Mouse (Mus musculus): ENCODE measurements around the gene Rora. TPM values are rescaled to one million over a fixed set of nuclear protein-coding genes. Genes with fewer than 3 reads are reported as not detected.
A peak's percentile ranks its signal among the peaks of the same experiment; 100 is the strongest.

Gene Rora
- total and polyA plus RNA-seq, 2 experiments, result 11.3 to 30.8 TPM

DNA sequence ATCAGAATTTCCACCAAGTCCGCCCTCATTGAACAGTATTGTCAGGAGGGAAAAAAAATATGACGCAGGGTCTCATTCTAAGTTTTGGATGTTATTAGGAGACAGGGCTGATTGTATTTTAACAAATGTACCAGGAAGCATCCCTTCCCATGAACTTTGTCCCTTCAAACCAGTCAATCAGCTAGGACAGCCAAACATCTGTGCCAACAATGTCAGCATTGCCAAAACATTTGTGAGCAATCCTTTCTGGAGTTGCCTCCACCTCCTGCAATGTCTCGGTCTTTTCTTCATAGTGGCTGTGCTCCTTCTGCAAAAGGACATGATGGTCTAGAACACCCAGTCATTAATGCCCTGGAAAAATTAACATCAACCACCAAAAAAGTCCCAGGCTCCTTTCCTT, 678.2 kb downstream of the Rora start:
- no peak for TF ChIP-seq POLR2A (IDR thresholded peaks at IDR 0.05; ENCODE audit: extremely low read depth, insufficient read depth, low read length)
- TF ChIP-seq CTCF (IDR thresholded peaks at IDR 0.05; ENCODE audit: low read depth, low read length), result no peak
- Histone ChIP-seq H3K4me1 (ENCODE audit: control insufficient read depth, insufficient read depth, low read length) (peaks cover 68% of the 10 kb centered on the region), H3K27me3 (ENCODE audit: control insufficient read depth, insufficient read depth, low read length) (no peaks in the 10 kb centered on the region), H3K36me3 (ENCODE audit: control insufficient read depth, insufficient read depth, low read length) (no peaks in the 10 kb centered on the region), H3K4me3 (ENCODE audit: insufficient read depth, low read depth, low read length) (no peak overlapping the region), H3K9ac (ENCODE audit: low read depth, low read length) (no peak overlapping the region), H3K79me2 (ENCODE audit: control insufficient read depth, insufficient read depth, low read length) (peaks cover 63% of the 10 kb centered on the region), H3K27ac (replicated peaks; ENCODE audit: insufficient read depth, low read depth, low read length) (peak overlapping the region; percentile 84)
- DNase-seq (ENCODE audit: extremely low read depth, low read depth, low spot score), result peak; percentile 97
- 25% methylated on average over 3 of the region's 3 CpGs for WGBS

DNA sequence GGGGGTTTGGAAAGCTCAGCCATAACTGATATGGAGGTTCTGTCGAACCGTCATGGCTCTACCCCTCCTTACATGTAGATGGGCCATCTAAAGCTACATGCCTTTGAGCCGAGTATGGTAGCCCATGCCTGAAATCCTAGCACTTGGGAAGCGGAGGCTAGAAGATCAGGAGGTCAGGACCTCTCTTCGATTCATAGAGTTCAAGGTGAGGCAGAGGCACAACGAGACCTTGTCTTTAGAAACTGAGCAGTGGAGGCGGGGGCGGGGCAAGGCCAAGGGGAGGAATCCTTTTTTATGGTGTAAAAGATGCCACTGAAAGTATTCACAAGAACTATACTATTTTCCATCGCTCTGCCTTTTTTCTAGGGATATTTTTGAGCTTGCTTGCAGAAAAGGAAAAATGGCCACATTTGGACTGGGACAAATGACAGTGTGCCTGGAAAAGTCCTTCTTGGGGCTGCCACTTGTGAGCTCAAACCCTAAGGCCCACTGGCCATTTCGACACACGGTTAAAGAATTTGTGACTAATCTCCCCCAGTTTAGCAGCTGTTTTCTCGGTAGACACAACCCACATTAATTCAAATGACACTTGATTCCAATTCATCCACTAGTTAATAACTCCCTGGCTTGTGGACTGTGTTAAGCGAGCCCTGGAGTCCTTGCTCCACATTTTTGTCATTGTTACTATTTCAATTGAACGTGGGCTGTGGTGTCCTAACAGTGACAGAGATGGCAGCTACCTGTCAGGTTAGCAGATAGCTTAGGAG, 679.4 kb downstream of the Rora start:
- Histone ChIP-seq H3K27me3 (ENCODE audit: control insufficient read depth, insufficient read depth, low read length) (no peaks in the 10 kb centered on the region), H3K79me2 (ENCODE audit: control insufficient read depth, insufficient read depth, low read length) (peaks cover 69% of the 10 kb centered on the region), H3K4me1 (ENCODE audit: control insufficient read depth, insufficient read depth, low read length) (peaks cover 58% of the 10 kb centered on the region), H3K4me3 (ENCODE audit: insufficient read depth, low read depth, low read length) (no peak overlapping the region), H3K9ac (ENCODE audit: low read depth, low read length) (no peak overlapping the region), H3K36me3 (ENCODE audit: control insufficient read depth, insufficient read depth, low read length) (no peaks in the 10 kb centered on the region), H3K27ac (replicated peaks; ENCODE audit: insufficient read depth, low read depth, low read length) (peak overlapping the region; percentile 46)
- TF ChIP-seq CTCF (IDR thresholded peaks at IDR 0.05; ENCODE audit: low read depth, low read length) (no peak), POLR2A (IDR thresholded peaks at IDR 0.05; ENCODE audit: extremely low read depth, insufficient read depth, low read length) (no peak)
- DNase-seq (ENCODE audit: extremely low read depth, low read depth, low spot score), result peak; percentile 82
- 43% methylated on average over 14 of the region's 14 CpGs for WGBS

DNA sequence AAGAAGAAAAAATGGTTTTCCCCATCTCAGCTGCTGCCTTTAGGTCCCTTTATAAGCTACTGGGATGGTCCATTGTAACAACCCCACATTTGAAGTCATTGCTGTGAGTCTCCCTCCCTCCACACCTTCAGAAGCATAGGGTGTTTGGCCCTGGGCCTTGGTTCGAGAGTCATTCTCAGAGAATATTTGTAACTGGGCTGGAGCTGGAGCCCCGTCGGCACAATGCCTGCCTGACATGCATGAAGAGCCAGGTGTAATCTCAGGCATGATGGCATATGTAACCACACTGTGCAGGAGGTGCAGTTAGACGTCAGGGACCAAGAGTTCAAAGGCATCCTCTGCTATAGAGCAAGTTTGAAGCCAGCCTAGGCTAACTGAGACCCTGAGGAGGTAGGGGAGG, 680.1 kb downstream of the Rora start:
- Histone ChIP-seq H3K36me3 (ENCODE audit: control insufficient read depth, insufficient read depth, low read length) (no peaks in the 10 kb centered on the region), H3K9ac (ENCODE audit: low read depth, low read length) (peak overlapping the region; percentile 0; the same call in 1 of the 2 replicates), H3K4me1 (ENCODE audit: control insufficient read depth, insufficient read depth, low read length) (peaks cover 62% of the 10 kb centered on the region), H3K27me3 (ENCODE audit: control insufficient read depth, insufficient read depth, low read length) (no peaks in the 10 kb centered on the region), H3K79me2 (ENCODE audit: control insufficient read depth, insufficient read depth, low read length) (peaks cover 66% of the 10 kb centered on the region), H3K4me3 (ENCODE audit: insufficient read depth, low read depth, low read length) (no peak overlapping the region), H3K27ac (replicated peaks; ENCODE audit: insufficient read depth, low read depth, low read length) (peak overlapping the region; percentile 7)
- no peak for DNase-seq (ENCODE audit: extremely low read depth, low read depth, low spot score)
- 24% methylated on average over 4 of the region's 4 CpGs for WGBS
- no peak for TF ChIP-seq CTCF (IDR thresholded peaks at IDR 0.05; ENCODE audit: low read depth, low read length)
- TF ChIP-seq POLR2A (IDR thresholded peaks at IDR 0.05; ENCODE audit: extremely low read depth, insufficient read depth, low read length), result no peak

DNA sequence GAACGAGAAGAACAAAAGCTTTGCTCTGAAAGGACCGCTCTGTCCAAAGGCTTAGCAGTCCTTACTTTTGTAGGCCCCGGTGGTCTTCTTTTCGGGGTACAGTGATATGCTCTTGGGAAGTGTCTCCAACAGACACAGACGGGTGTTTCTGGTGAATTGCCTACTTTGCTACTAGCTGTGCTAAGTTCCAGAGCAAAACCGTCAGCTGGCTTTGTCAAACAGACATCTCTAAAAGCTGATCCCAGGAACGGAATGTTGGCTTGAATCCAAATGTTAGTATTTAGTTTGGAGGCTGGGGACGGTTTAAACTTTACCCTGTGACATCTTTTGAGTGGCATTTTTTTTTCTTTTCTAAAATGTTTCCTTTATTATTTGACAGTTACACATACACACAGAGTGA, 680.5 kb downstream of the Rora start:
- WGBS, result 23% methylated on average over 8 of the region's 8 CpGs
- H3K79me2 ChIP-seq (ENCODE audit: control insufficient read depth, insufficient read depth, low read length), result peaks cover 66% of the 10 kb centered on the region
- TF ChIP-seq POLR2A (IDR thresholded peaks at IDR 0.05; ENCODE audit: extremely low read depth, insufficient read depth, low read length) (no peak), CTCF (IDR thresholded peaks at IDR 0.05; ENCODE audit: low read depth, low read length) (no peak)
- H3K27ac ChIP-seq (replicated peaks; ENCODE audit: insufficient read depth, low read depth, low read length), result peak overlapping the region; percentile 7
- peaks cover 63% of the 10 kb centered on the region for H3K4me1 ChIP-seq (ENCODE audit: control insufficient read depth, insufficient read depth, low read length)
- no peaks in the 10 kb centered on the region for H3K36me3 ChIP-seq (ENCODE audit: control insufficient read depth, insufficient read depth, low read length)
- DNase-seq (ENCODE audit: extremely low read depth, low read depth, low spot score), result peak; percentile 95
- peak overlapping the region; percentile 0; the same call in 1 of the 2 replicates for H3K9ac ChIP-seq (ENCODE audit: low read depth, low read length)
- no peak overlapping the region for H3K4me3 ChIP-seq (ENCODE audit: insufficient read depth, low read depth, low read length)
- no peaks in the 10 kb centered on the region for H3K27me3 ChIP-seq (ENCODE audit: control insufficient read depth, insufficient read depth, low read length)

DNA sequence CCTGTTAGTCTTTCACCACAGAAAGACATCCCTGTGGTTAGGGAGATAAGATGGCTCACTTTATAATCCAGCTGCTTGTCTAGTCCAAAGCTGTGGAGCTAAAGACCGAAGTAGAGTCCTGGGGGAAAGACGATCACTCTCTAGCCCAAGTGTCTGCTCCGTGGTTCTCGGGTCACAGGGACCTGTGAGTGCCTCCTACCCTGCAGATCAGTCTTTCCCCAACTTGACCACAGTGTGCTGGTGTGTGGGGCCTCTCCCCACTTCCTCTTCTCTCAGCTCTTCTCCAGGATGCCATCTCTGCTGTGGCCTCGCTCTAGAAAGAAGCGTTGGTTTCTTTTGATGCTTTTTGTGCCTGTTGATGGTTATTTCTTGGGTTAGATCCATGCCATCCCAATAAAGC, 682.5 kb downstream of the Rora start:
- no peak overlapping the region for H3K4me3 ChIP-seq (ENCODE audit: insufficient read depth, low read depth, low read length)
- no peak for TF ChIP-seq POLR2A (IDR thresholded peaks at IDR 0.05; ENCODE audit: extremely low read depth, insufficient read depth, low read length)
- no peak for TF ChIP-seq CTCF (IDR thresholded peaks at IDR 0.05; ENCODE audit: low read depth, low read length)
- peaks cover 56% of the 10 kb centered on the region for H3K79me2 ChIP-seq (ENCODE audit: control insufficient read depth, insufficient read depth, low read length)
- H3K36me3 ChIP-seq (ENCODE audit: control insufficient read depth, insufficient read depth, low read length), result no peaks in the 10 kb centered on the region
- WGBS, result 87% methylated on average over 6 of the region's 6 CpGs
- peaks cover 54% of the 10 kb centered on the region for H3K4me1 ChIP-seq (ENCODE audit: control insufficient read depth, insufficient read depth, low read length)
- H3K9ac ChIP-seq (ENCODE audit: low read depth, low read length), result no peak overlapping the region
- no peaks in the 10 kb centered on the region for H3K27me3 ChIP-seq (ENCODE audit: control insufficient read depth, insufficient read depth, low read length)
- no peak for DNase-seq (ENCODE audit: extremely low read depth, low read depth, low spot score)
- no peak overlapping the region for H3K27ac ChIP-seq (replicated peaks; ENCODE audit: insufficient read depth, low read depth, low read length)

DNA sequence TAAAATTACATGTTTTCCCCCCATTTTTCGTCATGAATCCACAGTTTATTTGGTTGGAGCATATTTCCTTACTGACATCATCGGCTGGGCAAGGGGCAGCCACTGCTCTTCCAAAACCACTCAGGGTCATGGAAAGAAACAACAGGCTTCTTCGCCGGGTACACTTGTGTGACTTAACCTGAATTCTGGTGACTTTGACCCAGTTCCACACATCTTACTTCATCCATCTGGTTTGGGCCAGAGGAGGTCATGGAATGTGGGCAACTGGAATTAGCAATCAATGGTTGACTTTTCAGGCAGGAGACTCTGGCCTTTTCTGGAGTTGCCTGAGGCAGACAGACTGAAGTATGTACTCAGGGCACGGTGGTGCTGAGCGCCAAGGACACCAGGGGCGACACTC, 685.6 kb downstream of the Rora start:
- H3K27ac ChIP-seq (replicated peaks; ENCODE audit: insufficient read depth, low read depth, low read length), result no peak overlapping the region
- WGBS, result 22% methylated on average over 7 of the region's 7 CpGs

More for the DNA sequence above, 685.6 kb downstream of the Rora start:
- H3K4me1 ChIP-seq (ENCODE audit: control insufficient read depth, insufficient read depth, low read length), result peaks cover 26% of the 10 kb centered on the region
- no peaks in the 10 kb centered on the region for H3K27me3 ChIP-seq (ENCODE audit: control insufficient read depth, insufficient read depth, low read length)
- H3K9ac ChIP-seq (ENCODE audit: low read depth, low read length), result no peak overlapping the region
- peak; percentile 95 for DNase-seq (ENCODE audit: extremely low read depth, low read depth, low spot score)
- H3K4me3 ChIP-seq (ENCODE audit: insufficient read depth, low read depth, low read length), result no peak overlapping the region
- TF ChIP-seq CTCF (IDR thresholded peaks at IDR 0.05; ENCODE audit: low read depth, low read length) (no peak), POLR2A (IDR thresholded peaks at IDR 0.05; ENCODE audit: extremely low read depth, insufficient read depth, low read length) (no peak)
- no peaks in the 10 kb centered on the region for H3K36me3 ChIP-seq (ENCODE audit: control insufficient read depth, insufficient read depth, low read length)
- peaks cover 52% of the 10 kb centered on the region for H3K79me2 ChIP-seq (ENCODE audit: control insufficient read depth, insufficient read depth, low read length)
